Mouse (Mus musculus) layer of hippocampus, postnatal 36 days (tissue): Measurements from ENCODE around the gene Ppp1r3c. TPM values are rescaled to one million over a fixed set of nuclear protein-coding genes. Genes with fewer than 3 reads are reported as not detected.

Experiments
- total RNA-seq, 2 experiments: library from RNA; stranded (reverse); gene quantifications; 2 replicates each; pipeline ENCODE4 v1.2.3; 2021

The Ppp1r3c gene
- total RNA-seq, 2 experiments from 2014 or later: 61.0 to 62.6 TPM

Other genes starting within 250 kb of the Ppp1r3c start
- 10 to 100 TPM; 40.3 to 49.3 TPM for gene Hectd2, start 182.0 kb downstream of the Ppp1r3c start, total RNA-seq
- gene Tnks2, start 97.6 kb upstream of the Ppp1r3c start, total RNA-seq: 100 to 1,000 TPM; 127 to 133 TPM
- 1 to 10 TPM; 6.4 to 7.5 TPM for gene Fgfbp3, start 183.0 kb upstream of the Ppp1r3c start, total RNA-seq
- 10 to 100 TPM; 27.4 to 28.6 TPM for gene Btaf1, start 189.4 kb upstream of the Ppp1r3c start, total RNA-seq